Mouse (Mus musculus): ENCODE measurements at regions not wholly inside any gene's neighbourhood (a gene's known extent, or its start where the extent isn't known, plus 50 kb on each side); places are given as distances from the start of the nearest gene placed in this dataset.

DNA sequence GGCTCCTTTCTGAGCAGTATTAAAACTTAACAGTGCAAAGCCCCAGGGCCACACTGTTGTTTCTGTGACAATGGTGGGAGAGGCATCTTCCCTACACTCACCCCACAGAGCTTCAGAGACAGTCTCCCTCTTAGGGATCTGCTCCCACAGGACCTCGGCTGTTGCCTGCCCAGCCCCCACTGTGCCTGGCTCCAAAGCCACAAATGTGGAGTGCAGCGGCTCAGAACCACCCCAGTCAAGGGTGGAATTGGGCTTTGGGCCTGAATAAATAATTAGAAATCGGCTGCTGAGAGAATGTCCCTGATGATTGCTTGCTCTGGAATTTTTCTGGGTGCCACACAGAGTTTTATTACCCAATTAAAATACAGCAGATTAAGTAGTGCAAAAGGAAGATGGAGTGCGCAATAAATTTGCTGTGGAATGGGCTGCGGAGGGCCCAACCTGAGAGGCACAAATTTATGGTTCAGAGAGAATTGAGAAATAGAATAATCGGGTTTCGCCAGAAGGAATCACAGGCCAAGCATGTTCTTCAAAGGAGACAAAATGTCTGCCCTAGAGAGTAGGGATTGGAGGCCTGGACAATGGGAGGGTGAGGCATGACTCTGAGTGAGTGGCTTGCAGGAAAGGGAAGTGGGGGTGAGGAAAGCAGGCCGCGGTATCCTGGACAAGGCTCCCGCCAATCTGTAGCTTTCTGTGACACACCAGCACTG lies 56.4 kb downstream of the Cd24a start:
- peak; percentile 45 for DNase-seq

DNA sequence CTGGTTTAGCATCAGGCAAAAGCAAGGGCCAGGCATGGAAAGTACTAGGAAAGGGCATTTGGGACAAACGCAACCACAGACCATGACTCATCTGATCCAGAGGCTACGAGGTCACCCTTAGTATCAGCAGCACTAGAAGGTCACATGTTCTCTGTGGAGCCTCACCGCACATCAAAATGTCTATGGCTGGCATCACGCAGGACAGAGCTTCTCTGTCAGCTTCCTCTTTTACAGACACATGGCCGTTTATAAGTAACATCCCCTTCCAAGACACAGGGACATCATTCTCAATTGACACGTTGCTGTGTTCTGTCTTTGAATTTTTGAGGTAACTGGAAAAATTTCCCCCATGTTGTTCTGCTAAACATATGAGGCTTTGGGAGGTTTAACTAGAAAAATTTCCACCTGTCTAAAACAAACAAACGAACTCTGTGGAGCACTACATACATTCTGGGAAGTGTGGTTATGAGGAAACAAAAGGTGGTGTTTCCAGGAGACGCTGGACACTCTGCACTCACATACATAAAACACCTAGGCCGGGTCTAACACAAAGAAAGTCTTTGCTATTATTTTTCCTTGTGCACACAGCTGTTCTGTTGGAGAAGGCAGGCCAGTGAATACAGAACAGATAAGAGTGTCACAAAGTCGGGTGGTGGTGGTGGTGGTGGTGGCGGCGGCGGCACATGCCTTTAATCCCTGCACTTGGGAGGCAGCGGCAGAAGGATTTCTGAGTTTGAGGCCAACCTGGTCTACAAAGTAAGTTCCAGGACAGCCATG lies 63.3 kb downstream of the Cd24a start:
- no peak for DNase-seq

DNA sequence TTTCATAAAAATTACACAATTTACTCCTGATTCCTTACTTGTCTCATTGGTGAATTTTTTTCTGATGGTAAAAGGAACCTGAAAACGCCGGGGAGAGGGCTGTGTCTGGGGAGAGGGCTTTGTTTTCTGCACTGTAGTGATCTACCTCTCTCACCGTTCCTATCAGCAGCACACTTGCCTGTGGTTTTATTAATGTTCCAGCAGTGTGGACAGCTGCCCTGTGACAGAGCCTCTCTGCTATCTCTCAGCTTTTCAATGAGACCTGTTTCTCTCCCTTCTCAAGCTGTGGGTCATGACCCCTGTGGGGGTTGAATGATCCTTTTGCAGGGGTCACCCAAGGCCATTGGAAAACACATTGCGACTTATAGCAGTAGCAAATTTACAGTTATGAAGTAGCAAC lies 68.2 kb downstream of the Cd24a start:
- DNase-seq = no peak

DNA sequence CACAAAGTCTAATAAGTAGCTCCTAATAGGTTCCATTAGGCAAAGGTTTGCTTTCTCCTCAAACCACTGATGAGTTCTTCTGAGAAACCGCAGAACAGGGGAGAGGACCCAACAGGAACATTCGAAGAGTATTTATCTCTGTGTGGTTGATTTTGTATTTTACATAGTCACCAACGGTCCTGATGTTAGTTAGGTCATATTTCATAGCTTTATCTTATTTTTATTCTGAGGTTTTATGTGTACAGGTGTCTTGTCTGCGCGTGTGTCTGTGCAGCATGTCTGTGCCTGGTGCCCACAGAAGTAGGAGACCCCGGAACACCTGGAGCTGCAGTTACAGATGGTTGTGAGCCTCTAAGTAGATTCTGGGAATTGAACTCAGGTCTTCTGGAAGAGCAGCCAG lies 68.9 kb downstream of the Cd24a start:
- DNase-seq = no peak

DNA sequence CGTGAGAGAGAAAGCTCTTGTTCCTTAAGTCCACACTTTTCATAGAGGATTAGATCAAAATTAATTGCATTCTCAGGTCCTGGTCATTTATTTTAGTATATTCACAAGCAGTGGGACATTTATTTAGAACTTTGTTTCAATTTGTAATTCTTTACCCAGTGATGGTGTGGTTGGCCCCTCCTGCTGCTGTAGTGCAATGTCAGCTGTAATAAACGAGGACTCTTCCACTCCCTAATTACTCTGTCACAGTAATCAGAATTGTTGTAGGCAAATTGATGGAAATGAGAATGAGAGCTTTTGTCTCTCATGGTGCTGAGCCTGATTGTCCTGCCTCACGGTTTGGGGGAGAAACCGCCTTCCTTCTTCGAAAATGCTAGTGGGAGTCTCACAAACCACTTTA lies 70.1 kb downstream of the Cd24a start:
- no peak for DNase-seq

DNA sequence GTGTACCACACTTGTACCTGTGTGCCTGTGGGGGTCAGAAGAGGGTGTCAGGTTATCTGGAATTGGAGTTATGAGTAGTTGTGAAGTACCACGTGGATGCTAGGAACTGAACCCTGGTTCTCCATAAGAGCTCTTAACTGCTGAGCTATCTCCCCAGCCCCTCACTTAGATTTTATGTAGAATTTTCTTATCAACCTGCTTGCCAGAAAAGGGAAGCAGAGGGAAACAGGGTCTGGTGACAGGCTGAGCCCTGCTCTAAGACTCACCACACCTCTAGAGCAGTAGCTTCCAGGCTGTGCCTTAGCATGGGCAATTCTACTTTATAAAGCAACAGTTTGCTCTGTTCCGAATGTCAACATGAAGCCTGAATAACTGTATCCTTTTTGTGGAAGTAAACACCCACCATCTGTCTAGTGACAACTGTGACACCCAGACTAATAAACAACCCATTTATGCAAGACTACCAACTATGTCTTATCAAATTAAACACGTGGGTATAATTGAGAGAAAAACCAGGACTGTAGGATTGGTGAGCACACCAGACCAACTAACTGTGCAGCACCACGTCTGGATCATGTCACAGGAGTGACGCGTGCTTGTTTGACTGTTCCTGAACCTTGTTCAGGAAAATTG lies 70.8 kb downstream of the Cd24a start:
- DNase-seq = no peak

DNA sequence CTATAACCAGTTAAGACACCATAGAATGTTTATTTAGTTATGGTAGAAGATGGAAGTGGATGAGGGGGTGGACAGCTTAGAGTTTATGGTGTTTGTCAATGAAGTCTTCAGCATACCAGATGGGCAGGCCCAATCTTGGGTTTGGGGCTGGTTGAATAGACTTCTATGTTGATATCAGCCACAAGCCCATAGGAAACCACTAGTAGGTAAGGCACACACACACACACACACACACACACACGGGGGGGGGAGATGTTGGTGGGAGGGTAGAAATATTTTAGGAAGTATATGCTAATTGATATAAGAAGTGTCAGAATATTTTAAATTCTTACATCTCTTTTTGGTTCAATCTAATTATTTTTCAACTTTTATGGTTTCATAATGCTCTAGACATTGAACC lies 72.4 kb downstream of the Cd24a start:
- DNase-seq = no peak

DNA sequence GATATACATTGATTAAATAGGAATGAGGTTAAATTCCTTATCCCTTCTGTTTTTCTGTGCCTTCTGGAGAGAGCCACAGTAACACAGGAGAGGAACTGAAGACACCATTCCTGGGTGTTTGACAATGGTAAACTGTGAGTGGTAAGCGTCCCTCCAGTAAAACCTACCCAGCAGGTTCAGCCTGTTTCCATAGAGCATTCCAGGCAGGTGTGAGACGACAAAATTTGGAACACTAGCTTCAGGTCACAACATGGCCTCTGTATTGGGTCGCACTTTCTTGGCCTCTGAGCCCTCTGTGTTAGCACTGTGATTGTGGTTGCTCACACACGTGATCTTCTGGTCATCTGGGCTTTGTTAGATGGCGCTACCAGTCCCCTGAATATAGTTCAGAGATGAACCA lies 73.4 kb downstream of the Cd24a start:
- peak; percentile 23 for DNase-seq

DNA sequence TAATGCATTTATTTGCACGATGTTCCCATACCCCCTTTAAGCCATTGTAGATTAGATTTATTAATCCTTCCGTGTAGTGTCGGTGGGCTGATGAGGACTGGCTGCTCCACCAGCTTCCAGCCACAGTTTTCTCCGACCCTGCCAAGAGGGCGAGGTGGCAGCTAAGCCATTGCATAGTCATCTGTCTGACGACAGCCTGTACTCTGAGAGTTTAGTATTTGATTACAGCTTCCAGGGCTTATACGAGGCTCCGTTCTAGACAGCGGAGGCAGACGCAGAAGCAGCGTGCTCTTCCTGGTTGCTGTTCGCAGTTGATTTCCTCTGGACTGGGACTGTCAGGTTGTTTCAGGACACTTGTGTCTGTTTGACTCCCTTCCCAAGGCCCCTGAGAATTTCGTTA lies 73.8 kb downstream of the Cd24a start:
- DNase-seq = no peak

DNA sequence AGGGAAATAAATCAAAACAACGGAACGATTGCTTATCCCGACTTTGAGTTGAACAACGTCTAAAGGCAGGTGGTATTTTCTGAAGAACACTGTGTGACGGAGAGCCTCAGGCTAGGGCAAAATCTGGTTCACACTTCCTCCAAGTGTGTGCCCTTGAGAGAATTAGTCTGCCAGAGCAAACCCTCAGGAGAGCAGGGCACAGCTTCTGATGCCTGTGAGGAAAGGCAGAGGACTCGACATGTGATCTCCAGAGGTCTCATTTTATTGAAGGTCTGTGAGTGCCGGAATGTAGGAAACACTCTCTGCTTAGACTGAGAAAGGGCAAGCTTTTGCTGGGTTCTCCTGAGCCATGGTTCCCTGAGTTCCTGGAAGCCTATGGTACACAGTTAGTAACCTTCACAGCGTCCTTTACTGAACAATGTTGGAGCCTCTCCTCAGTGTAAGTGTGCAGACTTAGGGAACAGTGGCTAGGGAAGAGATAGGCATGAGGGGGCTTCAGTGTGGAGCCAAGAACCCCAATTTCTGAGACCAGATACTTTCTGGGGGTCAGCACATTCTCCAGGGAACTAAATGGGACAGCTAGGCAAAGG lies 77.1 kb downstream of the Cd24a start:
- DNase-seq = no peak

DNA sequence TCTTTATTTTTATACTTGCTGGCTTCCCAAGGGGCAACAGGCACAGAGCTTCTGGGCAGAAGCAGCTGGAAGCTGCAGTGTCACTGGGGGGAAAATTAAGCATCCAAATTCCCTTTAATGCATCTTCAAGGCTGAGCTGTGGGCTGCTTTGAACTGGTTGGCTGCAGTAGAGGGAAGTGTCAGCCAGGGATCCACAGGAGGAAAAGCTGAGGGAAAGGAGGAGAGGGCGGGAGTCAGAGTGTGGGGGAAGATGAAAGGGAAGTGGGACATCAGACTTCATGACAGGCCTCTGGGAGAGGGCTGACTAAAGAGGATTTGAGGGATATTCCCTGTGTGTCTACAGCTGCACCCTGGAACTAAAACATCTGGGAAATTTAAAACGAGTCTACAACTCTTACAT lies 77.6 kb downstream of the Cd24a start:
- no peak for DNase-seq

DNA sequence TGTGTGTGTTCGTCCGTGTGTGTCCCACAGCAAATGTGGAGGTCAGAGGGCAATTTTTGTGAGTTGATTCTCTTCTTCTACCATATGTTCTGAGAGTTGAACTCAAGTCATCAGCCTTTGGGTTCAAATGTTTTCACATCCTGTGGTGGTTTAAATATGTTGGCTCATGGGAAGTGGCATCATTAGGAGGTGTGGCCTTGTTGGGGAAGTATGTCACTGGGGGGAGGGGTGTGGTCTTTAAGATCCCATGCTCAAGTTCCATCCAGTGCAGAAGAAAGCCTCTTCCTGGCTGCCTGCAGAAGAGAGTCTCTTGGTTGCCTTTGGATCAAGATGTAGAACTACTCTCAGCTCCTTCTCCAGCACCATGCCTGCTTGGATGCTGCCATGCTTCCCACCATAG lies 78.1 kb downstream of the Cd24a start:
- DNase-seq = no peak

DNA sequence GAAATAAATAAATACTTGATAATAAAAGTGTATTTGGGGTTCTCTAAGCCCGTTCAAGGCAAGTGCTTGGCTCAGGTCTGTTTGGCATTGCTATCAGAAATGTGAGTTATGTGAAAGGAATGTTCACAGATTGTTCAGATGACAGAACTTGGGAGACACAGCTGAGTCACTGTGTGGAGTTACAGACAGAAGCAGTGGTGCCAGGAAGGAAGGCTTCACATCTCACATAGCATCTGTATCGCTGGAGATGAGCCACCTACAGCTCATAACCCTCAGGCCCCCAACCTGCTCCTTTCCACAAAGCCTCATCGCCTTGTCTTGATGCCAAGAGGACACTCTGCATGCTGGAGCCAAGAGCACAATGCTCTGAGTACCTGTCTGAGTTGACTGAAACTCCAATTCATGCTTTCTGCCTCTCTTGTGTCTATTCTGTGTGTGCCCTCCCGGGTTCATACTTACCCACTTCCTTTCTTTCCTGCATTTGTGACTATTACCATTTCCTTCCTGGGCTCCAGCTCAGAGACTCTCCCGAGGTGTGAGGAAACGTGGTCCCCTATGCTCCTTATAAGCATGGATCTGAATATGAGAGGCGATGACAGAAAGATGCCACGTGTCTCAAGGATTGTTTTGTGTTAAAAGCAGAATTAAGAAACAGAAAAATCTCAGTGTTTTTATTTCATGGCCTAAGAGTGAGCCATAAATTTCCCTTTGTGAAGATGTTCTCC lies 79.6 kb downstream of the Cd24a start:
- DNase-seq = peak; percentile 27

DNA sequence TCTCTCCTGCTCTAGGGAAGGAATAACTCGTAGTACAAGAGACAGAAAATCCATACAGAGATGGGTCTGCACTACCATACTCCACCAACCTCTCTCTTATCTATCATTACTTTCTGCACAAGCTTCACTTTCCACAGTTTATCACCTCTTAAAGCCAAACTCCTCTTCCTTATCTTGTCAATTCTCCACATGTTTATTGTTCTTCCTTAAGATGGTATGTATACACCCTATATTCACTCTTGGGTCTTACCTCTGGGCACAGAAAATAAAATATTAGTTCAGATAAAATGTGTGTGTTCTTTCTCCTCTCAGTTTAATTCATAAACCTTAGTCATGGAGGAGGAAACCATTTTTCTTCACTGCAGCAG lies 80.1 kb downstream of the Cd24a start:
- no peak for DNase-seq

DNA sequence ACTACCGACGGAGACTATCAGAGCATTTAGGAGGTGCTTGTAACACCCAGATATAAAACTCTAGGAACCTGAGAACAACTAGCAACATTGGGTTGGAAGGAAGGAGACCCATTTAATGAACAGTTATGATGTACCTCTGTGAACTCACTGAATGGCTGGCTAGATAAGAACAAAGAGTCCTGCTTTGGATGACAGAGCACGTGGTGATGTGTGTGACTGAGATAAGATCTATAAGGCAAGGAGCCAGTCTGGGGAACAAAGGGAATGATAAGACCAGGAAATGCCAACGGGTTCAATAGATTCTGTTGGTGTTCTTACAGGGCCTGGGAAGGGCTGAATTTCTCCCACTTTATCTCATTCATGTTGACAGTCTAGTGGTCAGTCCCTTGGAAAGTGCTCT lies 86.8 kb downstream of the Cd24a start:
- no peak for DNase-seq

DNA sequence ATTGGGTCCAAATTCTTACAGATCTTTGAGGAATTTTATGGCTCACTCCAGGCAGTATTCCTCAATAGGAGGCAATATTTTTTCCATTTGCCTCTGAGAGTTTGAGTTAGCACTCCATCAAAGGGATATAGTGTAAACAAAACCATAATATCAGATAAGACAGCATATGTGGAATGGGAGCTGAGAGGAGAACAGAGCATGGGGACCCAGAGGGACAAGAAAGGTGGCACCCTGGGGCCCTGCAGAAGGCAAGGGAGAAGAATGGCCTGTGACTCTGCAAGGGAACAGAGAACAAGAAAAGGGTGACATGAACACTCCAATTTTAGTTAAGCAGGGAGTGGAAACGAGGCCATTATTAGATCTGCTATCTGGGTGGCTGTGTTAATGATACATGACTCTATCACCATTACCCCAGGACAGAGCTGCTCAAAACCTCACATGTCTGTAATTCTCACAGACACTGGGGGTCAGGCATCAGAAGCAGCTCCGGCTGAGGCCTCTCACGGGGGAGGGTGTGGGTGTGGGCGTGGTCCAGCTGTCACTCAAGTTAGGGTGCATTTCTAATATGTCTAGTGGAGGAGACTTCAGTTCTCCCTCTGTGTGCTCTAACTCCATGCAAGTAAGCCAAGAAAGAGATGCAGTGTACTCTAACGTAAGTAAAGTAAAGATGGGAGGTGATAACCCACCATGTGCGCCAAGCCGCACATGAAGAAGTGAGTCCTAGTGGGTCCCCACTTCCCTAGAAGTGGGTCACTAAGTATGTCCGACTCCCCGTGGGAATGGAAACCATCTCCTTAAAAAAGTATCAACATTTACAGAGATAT lies 88.4 kb downstream of the Cd24a start:
- no peak for DNase-seq

DNA sequence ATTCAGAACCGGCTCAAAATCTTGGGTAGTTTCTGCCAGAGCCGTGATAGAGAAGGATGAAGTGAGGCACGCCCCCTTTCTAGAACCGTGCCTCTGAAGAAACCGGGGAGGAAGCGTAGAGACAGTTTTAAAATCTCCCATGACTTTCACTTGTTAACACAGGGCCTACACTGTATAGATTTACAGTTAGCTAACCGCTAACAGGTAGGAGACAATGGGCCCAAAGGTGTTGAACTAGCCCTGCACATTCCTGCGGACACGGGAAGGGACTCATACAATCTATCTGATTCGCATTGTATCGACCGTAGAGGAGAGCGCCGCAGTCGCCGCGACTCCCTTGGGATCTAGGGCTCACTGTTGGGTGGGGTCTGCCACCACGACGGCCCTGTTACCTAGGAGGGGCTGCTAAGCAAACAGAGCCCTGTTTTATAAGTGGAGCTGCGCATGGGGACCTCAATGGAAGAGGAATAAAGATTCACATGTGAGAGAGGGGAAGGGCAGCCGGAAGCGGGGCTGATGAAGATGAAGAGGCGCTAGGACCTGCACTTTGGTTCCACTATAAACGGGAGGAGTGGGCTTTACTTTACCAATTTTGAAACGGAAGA lies 89.1 kb downstream of the Cd24a start:
- no peak for DNase-seq

DNA sequence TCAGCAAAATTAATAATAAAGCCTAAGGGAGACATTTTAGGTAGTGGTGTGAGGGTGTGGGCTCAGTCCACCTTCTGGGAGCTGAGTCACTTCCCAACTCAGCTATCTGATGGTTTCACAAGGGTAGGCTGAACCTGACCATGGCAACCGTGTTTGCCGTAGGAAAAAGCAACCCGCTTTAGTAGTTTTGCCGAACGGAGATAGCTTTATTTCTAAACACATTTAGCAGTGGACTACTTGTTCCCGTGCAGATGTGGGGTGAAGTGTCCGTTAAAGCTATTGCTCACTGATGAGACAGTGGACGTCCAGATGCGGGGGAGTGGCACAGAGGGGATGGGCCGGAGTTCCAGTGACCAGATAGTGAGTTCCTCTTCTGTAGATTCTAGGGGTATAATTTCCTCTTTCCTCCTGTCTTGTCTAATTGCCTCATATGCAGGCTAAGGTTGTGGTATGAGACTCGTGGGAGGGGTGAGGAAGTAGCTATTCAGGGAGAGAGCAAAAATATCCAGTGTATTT lies 89.7 kb downstream of the Cd24a start:
- DNase-seq = peak; percentile 53

DNA sequence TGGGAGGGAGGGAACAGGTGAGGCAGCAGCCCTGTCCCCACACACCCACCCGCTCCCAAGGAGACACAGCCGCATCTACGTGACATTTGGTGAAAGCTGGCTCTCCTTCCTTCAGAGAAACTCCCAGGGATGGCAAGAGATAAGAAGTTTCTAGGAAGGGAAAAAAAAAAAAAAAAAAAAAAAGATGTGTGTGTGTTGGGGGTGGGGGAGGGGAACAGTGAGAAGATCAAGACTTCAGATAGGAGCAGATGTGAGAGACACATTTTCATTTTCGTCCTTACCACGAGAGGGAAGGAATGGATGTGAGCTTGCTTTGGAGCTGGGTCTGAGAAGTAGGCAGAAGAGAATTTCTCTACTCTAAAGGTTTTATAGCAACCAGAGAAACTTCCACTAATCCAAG lies 91.4 kb downstream of the Cd24a start:
- DNase-seq = no peak

DNA sequence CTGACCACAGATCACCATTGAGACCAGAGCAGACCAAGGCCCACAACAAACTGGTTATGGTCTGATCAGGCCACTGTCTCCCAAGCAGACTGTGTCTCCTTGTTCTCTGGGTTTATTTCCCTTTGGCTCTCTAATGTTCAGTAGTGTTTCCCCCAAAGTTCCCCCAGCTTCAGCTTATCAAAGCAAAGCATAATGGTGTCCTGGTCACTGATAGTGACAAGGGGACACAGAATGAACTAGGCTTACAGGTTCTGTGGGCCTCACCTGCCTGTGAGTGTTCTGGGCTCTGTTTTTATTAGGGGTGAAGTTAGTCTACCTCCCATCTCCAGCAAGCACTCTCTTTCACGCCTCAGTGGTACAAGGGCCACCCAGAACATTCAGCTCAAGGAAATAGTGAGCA lies 92.7 kb downstream of the Cd24a start:
- DNase-seq = no peak

DNA sequence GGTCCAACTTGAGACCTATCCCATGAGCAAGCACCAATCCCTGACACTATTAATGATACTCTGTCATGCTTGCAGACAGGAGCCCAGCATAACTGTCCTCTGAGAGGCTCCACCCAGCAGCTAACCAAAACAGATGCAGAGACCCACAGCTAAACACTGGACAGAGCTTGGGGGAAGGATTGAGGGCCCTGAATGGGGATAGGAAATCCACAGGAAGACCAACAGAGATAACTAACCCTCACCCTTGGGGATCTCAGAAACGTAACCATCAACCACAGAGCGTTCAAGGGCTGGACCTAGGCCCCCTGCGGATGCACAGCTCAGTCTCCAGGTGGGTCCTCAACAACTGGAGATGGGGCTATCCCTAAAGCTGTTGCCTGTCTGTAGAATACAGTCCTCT lies 93.7 kb downstream of the Cd24a start:
- no peak for DNase-seq

DNA sequence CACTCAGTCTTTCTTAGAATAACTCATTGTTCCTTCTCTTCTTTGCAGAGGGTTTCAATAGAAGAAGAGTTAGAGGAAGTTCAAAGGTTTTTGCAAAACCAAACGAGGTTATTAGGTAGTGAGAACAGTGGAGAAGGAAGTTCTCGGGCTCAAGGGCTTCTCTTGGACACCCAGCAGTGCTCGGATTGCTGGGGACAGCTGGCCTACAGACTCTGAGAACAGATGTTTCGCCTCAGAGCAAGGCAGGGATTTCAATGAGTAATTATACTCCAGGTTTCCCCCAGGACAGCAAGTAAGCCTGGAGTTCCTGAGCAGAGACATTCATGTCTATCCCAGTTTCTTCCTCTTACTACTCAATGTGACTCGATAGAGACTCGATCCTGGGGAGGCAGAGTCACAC lies 94.4 kb downstream of the Cd24a start:
- no peak for DNase-seq
